Mouse (Mus musculus) olfactory bulb, adult 2 months (tissue): ENCODE measurements around the gene Nkg7.

Experiments used
- CTCF ChIP-seq: fragments of 200-500 bp; IDR thresholded peaks from 2 replicates; pipeline ENCODE4 v1.5.1; 2012; ENCODE audit warnings: low read depth, mild to moderate bottlenecking, low read length, moderate library complexity; ENCODE audit not compliant: insufficient read depth
- POLR2A ChIP-seq: fragments of 200-500 bp; IDR thresholded peaks from 2 replicates; pipeline ENCODE4 v1.6.1; 2012; ENCODE audit warnings: mild to moderate bottlenecking, low read depth, low read length, moderate library complexity; ENCODE audit not compliant: insufficient read depth

DNA sequence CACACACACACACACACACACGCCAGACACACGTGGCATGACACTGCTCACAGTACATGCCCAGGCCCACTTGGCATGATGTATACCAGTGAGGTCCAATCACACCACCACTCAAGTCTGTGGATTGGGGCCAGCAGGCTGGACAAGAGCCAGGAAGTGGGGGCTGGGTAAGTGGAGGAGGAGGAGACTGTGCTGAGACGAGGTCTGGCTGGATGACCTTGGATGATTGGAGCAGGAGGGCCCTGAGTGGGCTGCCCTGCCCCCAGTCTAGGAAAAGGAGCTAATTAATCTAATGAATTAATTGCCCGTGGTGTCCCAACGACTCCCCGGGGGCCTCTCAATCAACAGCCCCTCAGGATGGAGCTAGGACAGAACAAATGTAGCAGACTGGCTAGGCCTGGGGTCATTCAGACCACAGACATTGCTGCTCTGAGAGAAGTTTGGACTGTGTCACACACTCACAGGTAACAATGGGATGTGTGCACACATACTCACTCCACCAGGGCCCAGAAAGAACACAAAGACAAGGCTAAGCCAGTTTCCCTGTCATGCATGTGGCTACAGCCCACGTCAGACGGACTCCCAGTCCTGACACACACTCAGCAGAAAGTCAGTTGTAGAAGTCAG is 45.3 kb downstream of the Nkg7 start:
- TF ChIP-seq POLR2A (no peak), CTCF (no peak)
